Mouse (Mus musculus) monocyte, adult 2 months (primary cell): ENCODE measurements around the gene Snai1.
A peak's percentile ranks its signal among the peaks of the same experiment; 100 is the strongest.

Source experiments
- DNase-seq, 2 experiments: peaks; one replicate each; pipeline ENCODE4 v3.0.0; 2022; ENCODE audit warnings: low spot score in 2 of 2, low read depth in 1 of 2

Gene Snai1

GRCm38 (mm10) chr2:167537476-167538297 lies at the start of gene Snai1:
Gene Snai1, plus strand, starts transcription at chr2:167538195.
- DNase-seq: peak; percentile 48 to 78

GRCm38 (mm10) chr2:167490813-167491525 lies 47.0 kb upstream of the Snai1 start:
- no peak for DNase-seq

DNA sequence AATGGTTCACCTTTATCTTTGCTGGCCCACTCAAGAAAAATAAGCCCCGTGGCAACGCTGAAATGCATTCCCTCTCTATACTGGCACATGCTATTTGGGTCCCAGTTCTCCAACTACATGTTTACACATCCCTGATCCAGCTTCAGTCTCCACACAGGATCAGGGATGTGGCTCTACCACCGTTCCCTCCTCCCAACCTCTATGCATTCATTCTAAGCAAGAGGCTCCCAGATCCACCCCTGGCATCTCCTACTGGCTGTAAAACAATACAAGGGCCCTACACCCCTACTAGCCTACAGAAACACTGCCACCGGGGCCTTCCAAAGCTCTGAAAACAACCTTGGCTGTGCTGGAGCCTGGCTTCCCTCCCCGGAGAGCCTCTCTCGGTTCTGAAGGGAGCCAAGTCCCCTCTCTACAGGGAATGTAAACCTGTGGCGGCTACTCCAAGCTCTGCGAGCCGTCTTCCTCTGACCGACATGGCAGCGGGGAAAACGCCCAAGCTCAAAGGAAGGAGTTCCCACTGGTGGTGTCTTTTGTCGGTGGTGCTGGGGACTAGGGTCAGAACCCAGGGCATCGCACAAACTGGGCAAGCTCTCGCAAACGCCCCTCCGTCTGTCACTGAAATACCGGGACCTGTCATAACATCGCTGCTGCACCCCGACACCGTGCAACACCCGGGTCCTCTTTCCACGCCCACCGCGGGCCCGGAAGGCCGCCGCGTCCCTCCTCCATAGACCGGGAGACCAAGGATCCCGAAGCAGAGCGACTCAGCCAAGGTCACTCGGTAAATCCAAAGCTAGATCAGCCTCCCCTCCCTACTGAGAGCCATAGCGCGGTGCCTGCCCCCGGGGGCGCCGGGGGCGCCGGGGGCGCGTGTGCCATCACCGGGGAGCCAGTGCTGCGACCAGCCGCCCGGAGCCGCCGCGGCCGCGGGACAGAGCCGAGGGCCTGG lies 46.0 kb upstream of the Snai1 start, which contains the start of gene Rnf114:
TSS of gene Rnf114 (plus strand) at position 889 of the 952 bp plus-strand sequence.
- DNase-seq: no peak

DNA sequence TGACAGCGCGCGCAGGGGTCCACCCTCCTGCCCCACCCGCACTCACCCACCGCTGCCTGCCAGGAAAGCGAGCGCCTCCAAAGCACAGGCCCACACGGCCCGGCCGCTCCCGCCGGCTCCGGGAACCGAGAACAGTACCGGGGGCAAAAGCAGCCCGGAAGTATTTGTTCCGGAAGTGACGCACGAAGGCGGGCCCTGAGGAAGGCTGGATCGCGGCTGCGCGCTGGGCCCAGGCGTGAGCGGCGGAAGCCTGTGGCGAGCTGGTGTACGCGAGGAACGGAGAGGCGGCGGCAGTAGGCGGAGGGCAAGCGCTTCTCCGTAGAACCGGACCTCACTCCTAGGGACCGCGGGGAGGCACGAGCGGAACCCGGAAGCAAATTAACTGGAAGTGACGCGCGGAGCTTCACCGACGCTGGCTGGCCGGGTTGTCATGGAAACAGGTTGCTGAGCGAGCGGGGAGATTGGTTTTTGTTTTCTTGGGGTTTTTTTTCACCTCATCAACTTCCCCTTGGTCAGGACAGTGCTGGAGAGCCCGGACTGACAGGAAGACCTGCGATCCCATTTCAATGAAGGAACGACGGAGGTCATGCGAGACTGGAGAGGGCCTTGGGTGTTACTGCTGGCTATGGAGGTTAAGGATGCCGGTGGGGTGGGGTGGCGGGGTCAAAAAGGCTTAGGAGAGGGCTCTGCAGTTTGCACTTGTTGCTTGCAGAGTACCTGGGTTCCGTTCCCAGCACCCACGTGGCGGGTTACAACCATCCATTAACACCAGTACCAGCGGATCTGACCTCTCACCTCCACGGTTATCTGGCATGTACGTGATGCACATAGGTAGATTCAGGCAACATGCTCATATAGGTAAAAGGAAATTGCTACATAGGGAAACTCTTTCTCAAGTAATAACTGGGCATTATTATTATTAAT lies 45.0 kb upstream of the Snai1 start, which contains the start of gene Spata2:
TSS of gene Spata2 (minus strand) at position 175 of the 924 bp plus-strand sequence.
- DNase-seq: peak; percentile 86 to 95

DNA sequence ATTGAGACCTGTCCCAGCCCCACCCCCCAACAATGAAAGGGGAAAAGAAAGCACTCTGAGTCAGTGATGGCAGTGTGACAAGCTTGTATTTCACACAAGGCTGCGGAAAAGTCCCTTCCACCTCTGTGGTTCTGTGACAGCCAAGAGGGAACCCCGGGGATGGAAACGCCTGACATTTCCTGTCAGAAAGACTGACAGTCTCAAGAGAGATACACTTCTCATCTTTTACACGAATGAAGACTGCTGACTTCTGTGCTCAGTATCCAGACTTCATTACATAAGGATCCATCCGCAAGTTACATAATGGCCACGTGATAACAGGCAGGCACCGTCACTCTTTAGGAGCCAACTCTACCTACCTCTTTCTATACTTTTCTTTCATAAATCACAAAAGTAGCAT lies 41.6 kb upstream of the Snai1 start:
- DNase-seq: peak; percentile 28 to 40

- DNase-seq: peak in 1 of 2 experiments; percentile 52
These were observed 40.7 kb upstream of the Snai1 start for GRCm38 (mm10) chr2:167497272-167497671.

DNA sequence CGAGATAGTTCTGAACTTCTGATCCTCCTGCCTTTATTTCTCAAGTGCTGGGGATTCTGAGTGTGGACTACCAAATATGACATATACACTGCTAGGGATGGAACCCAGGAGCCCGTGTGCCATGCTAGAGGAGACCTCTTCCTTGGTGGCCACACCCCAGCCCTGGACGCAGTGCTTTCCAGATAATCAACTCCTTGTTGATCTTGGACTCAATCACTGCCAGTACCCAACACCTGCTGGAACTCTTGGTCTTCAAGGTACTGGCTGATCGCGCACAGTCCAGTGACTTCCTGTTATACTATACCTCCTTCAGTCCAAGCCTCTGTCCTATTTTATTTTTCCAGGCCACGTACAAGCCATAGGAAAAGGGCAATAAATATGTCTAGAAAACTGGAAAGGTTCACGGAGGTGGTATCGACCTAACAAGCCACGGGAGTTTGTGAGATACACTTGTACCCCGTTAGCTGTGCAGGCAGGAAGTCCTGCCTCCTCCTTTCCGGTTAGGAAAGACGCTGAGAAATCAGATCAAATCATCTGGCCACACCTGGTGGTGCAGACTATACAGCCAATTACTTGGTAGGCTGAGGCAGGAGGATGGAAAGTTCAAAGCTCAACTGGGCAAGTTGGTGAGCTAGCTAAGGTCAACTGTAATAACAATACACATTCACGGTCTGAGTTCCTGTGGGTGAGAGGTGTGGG lies 35.3 kb upstream of the Snai1 start:
- no peak for DNase-seq

GRCm38 (mm10) chr2:167503253-167503895 lies 34.6 kb upstream of the Snai1 start:
- peak in 1 of 2 experiments; percentile 63 for DNase-seq

DNA sequence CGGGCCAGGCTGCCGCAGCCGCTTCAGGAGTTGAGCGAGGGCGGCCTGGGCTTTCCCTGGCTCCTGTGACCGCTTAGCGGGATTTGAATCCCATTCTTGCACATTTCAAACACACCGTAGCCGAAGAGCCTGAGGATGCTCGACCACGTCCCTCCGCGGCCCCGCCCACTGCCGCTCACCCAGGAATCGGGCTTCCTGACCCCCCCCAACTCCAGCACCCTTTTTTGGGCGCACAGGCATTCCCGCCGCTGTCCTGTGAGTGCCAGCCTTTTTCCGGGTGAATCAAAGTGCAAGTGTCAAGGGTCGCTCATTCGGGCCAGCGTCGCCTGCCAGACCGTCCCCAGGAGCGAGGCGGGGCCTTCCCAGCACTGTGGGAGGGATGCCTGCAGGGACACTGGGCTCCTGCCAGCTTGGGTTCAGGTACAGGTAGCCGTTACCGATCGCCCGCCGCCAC lies 34.1 kb upstream of the Snai1 start:
- no peak for DNase-seq

DNA sequence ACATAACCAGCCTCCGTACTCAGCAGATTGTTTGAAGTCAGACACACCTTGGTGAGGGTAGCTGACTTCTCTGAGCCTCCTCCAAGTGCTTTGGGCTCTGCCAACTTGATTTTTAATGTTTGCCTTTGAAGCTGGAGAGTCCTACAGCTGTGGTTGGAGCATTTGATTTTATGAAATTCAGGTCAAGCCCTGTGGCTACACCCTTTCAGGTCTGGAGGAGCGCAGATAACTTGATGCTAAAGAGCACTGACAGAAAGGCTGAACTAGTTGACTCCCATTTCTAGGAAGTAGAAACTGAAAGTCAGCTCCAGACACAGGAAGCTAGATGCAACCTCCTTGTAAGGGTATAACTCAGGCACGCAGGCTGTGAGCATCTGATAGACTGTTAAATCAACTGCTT lies 32.9 kb upstream of the Snai1 start:
- DNase-seq: peak in 1 of 2 experiments; percentile 33

GRCm38 (mm10) chr2:167506546-167507260 lies 31.3 kb upstream of the Snai1 start:
- no peak for DNase-seq

- no peak for DNase-seq
These were observed 30.1 kb upstream of the Snai1 start for GRCm38 (mm10) chr2:167507719-167508385.

- no peak for DNase-seq
These were observed 29.4 kb upstream of the Snai1 start for GRCm38 (mm10) chr2:167508569-167508968.

- DNase-seq: no peak
These were observed 27.5 kb upstream of the Snai1 start for GRCm38 (mm10) chr2:167510485-167510884.

DNA sequence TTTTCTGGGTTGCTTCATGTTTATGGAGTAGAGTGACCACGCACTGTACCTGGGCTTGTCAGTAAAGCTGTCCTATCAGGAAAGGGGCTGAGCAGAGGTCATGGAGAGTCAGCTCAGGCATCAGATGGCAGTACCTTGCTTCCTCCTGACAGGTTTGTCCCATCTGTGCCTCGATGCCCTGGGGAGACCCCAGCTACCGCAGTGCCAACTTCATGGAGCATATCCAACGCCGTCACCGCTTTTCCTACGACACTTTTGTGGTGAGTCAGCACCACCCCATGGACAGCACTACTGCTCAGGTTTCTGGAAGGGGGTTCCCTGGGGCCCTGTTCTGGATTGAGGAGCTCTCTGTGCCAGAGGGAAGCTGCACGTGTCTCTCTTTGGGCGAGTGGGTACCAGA lies 25.6 kb upstream of the Snai1 start:
- DNase-seq: no peak

DNA sequence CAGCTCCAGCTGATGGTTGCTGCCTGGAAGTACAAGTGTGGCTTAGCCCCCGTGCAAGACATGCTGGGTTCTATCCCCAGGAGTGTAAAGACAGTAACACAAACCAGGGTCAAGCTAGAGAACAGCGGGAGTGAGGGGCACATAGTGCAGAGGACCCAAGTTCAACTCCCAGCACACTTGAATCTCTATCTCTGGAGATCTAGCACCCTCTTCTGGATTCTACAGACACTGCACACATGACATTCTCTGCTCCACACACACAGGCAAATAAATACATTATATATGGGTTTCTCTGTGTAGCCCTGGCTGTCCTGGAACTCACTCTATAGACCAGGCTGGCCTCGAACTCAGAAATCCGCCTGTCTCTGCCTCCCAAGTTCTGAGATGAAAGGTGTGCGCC lies 25.0 kb upstream of the Snai1 start:
- no peak for DNase-seq

- DNase-seq: no peak
These were observed 23.4 kb upstream of the Snai1 start for GRCm38 (mm10) chr2:167514641-167515040.

- no peak for DNase-seq
These were observed 22.3 kb upstream of the Snai1 start for GRCm38 (mm10) chr2:167515688-167516087.
